Mouse (Mus musculus) inflammation-experienced regulatory T-cells (primary cell): Measurements from ENCODE around the gene Adck1. TPM values are rescaled to one million over a fixed set of nuclear protein-coding genes. Genes with fewer than 3 reads are reported as not detected.

Source experiments
- polyA plus RNA-seq, 2 experiments: library from polyadenylated mRNA; unstranded; fragments of 100-300 nt; shearing (Covaris generic); gene quantifications; one replicate each; pipeline ENCODE4 v1.2.1; 2017

Gene Adck1
- polyA plus RNA-seq: 10 to 100 TPM; 18.2 to 28.7 TPM

GRCm38 (mm10) chr12:88360441-88361119 lies at the start of gene Adck1:
Adck1 (plus strand) TSS chr12:88360554.

GRCm38 (mm10) chr12:88323926-88324325 lies 36.4 kb upstream of the Adck1 start, which contains the start of gene Gm5039:
Gm5039 (minus strand) TSS chr12:88324026.

Other genes with a start within 250 kb of the Adck1 start
- gene Gm10436, start 178.4 kb upstream of the Adck1 start, polyA plus RNA-seq: not detected
- 1 to 10 TPM in 1 of 2 experiments, not detected in 1; 1.2 TPM for gene Gm8332, start 110.5 kb upstream of the Adck1 start, polyA plus RNA-seq
- gene Gm5662, start 86.1 kb upstream of the Adck1 start, polyA plus RNA-seq: under 1 TPM in 1 of 2 experiments, not detected in 1; 0.27 TPM
- gene Gm5039, start 36.5 kb upstream of the Adck1 start, polyA plus RNA-seq: under 1 TPM in 1 of 2 experiments, not detected in 1; 0.99 TPM